Mouse (Mus musculus): ENCODE results near the gene Schip1.
"Not testable (repeated sequence)": the region's sequence is repeated elsewhere in the genome, so short reads cannot be mapped to it uniquely, and the experiment has no call there.

Gene Schip1

GRCm38 (mm10) chr3:68064731-68065130 lies at the start of gene Schip1:
Gene Schip1, plus strand, starts transcription at chr3:68064802.
- peak; percentile 43 to 57 for DNase-seq

- DNase-seq: no peak
Measured at GRCm38 (mm10) chr3:68015786-68016185, 48.8 kb upstream of the Schip1 start.

DNA sequence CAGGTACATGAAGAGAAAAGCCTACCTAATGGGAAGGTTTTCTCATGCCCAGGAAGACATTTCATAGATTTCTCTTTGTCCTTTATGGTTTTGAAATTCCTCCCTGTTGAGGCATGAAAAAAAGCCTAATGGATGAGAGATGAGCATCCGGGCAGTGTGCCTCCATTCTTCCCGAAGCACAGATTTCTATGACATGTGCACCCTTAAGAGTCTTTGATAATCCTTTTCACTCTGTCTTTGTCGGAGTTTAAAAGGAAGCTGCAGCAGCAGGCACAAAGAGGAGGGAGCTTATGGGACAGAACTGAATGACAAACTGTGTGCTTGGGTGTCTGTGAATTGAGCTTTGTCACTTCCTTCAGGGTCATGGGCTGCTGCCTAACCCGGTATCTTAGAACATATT lies 45.2 kb upstream of the Schip1 start:
- no peak for DNase-seq

DNA sequence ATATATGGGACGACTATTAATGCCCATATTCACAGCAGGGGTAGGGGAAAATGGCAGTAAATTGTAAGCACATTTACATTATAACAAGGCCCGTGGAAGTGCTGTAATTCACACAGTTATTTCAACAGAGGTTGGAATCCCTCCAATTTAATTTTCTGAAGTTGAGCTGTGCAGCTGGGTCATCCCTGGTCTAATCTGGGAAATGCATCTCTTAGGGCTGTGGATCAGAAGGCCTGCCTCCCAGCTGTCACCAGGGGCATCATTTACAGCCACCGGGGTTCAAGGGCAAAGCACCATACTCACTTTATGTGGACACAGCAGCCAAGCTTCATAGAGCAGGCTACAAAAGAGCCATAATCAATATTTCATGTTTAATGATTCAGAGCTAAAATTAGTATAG lies 28.5 kb upstream of the Schip1 start:
- no peak for DNase-seq

DNA sequence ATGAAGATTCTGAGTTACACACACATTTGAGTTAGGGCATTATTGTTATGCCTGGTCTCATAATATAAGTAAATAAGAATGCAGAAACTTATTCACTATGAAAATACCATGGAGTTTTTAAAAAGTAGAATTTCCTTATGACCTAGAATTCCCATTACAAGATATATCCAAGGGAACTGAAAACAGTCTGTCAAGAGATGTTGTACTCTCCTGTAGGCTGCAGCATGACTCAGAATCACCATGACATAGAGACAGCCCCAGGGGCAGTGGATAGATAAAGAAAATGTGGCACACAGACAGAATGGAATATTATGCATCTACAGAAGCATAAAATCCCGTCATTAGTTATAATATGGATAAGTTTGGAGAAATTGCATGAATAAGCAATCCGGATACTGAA lies 21.7 kb upstream of the Schip1 start:
- DNase-seq: no peak

DNA sequence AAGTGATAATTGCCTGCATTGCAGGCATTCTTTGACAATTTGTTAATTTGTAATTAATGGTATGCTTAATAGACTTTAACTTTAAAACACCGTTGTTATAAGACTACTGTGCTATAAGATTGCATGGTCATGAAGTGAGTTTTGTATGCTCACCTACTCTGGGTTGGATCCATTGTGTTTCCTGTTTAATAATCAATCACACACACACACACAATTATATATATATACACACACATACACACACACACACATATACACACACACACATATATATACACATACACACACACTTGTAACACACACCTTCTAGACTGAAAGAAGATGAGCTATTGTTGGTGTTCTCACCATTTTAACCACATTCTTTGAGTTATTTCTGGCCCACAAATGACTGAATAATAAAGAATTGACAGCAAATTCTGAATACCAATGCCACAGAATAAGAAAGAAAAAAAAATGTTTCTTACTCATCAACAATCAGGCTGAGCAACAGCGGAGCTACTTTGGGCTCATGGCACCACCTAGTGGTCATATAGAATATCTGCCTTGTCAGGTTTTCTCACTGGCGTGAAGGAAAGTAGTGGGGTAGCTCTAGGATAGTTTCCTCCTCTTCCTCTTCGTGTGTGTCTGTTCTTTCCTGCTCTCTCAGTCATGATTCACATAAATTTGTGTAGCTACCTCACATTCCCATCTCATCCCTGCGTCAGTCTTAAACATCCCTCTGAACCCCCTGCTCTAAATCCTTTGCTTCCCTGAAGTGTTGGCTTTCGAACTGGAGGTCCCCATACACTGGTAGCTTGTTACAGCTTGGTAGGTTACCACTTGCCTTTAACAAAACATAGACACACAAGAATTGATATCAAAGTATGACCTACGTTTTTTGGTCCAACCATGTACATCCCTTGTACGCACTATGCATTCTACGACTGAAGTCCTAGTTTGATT lies 18.9 kb upstream of the Schip1 start:
- DNase-seq: peak in 1 of 2 experiments; percentile 37

DNA sequence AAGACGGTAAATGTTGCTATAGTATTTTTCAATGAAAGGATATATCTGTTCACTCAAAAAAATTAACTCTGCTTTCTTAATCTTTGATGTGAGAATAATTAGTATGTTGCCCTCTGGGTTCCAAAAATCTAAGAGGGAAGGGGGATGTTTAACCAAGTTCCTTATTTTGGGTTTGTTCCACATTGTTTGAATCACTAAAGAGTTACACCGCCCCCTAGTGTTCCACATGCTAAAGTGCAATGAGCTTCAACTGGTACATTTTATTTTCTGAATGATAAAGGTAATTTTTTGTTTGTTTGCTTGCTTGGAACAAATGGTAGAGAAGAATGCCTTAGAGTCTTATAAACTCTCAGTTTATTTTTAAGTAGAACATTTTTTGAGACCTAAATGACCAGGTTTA lies 11.1 kb upstream of the Schip1 start:
- DNase-seq: peak in 1 of 2 experiments; percentile 8

- DNase-seq: no peak
Measured at GRCm38 (mm10) chr3:68055071-68055470, 9.5 kb upstream of the Schip1 start.

GRCm38 (mm10) chr3:68056373-68057275 lies 8.0 kb upstream of the Schip1 start:
- DNase-seq: peak; percentile 66 to 84

- DNase-seq: peak in 1 of 2 experiments; percentile 35
Measured at GRCm38 (mm10) chr3:68059162-68059800, 5.3 kb upstream of the Schip1 start.

GRCm38 (mm10) chr3:68071395-68072386 lies 7.1 kb downstream of the Schip1 start:
- no peak for DNase-seq

DNA sequence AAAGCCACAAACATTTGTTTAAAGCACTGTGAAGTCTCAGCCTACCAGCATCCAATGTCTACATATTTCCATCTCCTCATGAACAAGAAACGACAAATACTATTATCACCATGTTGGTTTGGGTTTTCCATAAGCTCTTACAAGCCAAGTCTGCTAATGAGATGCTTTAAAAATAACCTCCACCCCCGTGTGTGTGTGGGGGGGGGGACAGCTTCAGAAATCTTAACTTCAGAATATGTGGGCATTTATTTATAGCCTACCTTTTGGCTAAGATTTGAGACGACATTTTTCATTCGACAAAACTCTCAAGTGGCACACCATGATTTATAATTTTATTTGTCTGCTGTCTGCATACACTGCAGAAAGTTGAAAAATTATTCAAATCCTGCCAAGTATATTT lies 12.8 kb downstream of the Schip1 start:
- no peak for DNase-seq

DNA sequence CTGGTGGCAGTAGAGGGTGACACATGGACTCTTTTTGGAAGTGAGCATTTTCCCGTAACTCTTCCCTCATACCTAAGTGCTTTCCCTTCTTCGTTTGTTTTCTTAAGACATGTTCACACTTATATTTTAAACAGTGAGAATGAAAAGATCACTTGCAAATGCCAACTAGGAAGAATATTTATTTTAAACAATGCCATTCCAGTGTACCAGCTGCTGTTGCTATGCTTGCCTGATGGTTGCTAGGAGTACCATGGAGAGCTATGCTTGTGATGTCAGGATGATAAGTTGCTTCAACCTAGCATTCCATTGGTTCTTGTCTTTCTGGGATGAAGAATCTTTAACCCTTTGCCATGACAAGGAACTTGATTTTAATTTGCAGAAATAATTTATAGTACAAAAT lies 20.4 kb downstream of the Schip1 start:
- no peak for DNase-seq

- no peak for DNase-seq
Measured at GRCm38 (mm10) chr3:68092108-68092507, 27.5 kb downstream of the Schip1 start.

- no peak for DNase-seq
Measured at GRCm38 (mm10) chr3:68096724-68097431, 32.3 kb downstream of the Schip1 start.

DNA sequence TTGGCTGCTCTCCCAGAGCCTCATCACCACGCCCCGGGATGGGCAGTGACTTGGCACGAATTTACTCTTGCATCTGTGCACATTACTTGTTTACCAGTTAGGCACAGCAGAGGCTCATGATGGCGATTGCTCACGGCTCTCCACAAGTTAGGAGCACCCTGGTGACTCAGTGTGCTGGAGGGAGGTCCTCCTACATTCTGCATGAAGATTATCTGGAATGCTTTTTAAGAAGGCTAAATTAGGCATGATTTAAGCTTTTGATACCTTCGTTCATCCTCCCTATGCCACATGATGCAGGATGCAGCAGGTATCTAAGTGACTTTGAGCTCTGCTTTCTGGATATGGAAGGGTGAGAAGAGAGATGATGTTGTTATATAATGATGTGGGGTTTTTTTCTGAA lies 35.0 kb downstream of the Schip1 start:
- not testable (repeated sequence) for DNase-seq

DNA sequence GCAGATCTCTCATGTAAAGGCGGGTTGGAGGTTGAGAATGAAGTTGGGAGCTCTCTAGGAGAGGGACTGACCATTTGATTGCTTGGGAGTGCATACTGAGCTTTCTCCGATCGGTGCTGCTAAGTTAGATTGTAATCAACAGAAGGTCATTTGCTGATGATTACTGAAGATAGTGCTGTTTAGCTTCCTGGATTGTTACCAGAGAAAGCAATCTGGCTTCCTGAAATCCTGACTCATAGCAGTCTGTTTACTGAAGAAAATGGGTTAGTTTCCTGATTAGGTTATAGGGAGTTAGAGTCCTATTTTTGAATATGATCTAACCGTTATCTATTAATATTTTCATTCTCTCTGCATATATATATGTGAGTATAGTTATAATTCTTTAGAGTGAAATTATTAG lies 36.7 kb downstream of the Schip1 start:
- DNase-seq: no peak

- no peak for DNase-seq
Measured at GRCm38 (mm10) chr3:68105081-68105685, 40.6 kb downstream of the Schip1 start.

GRCm38 (mm10) chr3:68121338-68121737 lies 56.7 kb downstream of the Schip1 start:
- no peak for DNase-seq

- no peak for DNase-seq
Measured at GRCm38 (mm10) chr3:68126284-68126856, 61.8 kb downstream of the Schip1 start.

All from lung, postnatal 4 days (tissue).